Mouse (Mus musculus): ENCODE data around the gene Mast3.

The Mast3 gene

GRCm38 (mm10) chr8:70748246-70749096 lies 56.4 kb downstream of the Mast3 start:
- DNase-seq (ENCODE audit: extremely low read depth, insufficient read length, low spot score): no peak

GRCm38 (mm10) chr8:70747211-70747890 lies 57.5 kb downstream of the Mast3 start:
- DNase-seq (ENCODE audit: extremely low read depth, insufficient read length, low spot score): no peak

- no peak for DNase-seq (ENCODE audit: extremely low read depth, insufficient read length, low spot score)
These were observed 58.2 kb downstream of the Mast3 start for GRCm38 (mm10) chr8:70746676-70747075.

- no peak for DNase-seq (ENCODE audit: extremely low read depth, insufficient read length, low spot score)
These were observed 59.1 kb downstream of the Mast3 start for GRCm38 (mm10) chr8:70745691-70746220.

- DNase-seq (ENCODE audit: extremely low read depth, insufficient read length, low spot score): no peak
These were observed 60.0 kb downstream of the Mast3 start for GRCm38 (mm10) chr8:70744806-70745205.

- DNase-seq (ENCODE audit: extremely low read depth, insufficient read length, low spot score): no peak
These were observed 60.9 kb downstream of the Mast3 start for GRCm38 (mm10) chr8:70743656-70744590.

- no peak for DNase-seq (ENCODE audit: extremely low read depth, insufficient read length, low spot score)
These were observed 61.7 kb downstream of the Mast3 start for GRCm38 (mm10) chr8:70742981-70743655.

- DNase-seq (ENCODE audit: extremely low read depth, insufficient read length, low spot score): no peak
These were observed 62.7 kb downstream of the Mast3 start for GRCm38 (mm10) chr8:70742176-70742575.

- no peak for DNase-seq (ENCODE audit: extremely low read depth, insufficient read length, low spot score)
These were observed 63.2 kb downstream of the Mast3 start for GRCm38 (mm10) chr8:70741661-70742060.

- no peak for DNase-seq (ENCODE audit: extremely low read depth, insufficient read length, low spot score)
These were observed 66.6 kb downstream of the Mast3 start for GRCm38 (mm10) chr8:70738211-70738610.

GRCm38 (mm10) chr8:70737705-70738104 lies 67.1 kb downstream of the Mast3 start:
- no peak for DNase-seq (ENCODE audit: extremely low read depth, insufficient read length, low spot score)

- no peak for DNase-seq (ENCODE audit: extremely low read depth, insufficient read length, low spot score)
These were observed 73.9 kb downstream of the Mast3 start for GRCm38 (mm10) chr8:70730956-70731355.

- no peak for DNase-seq (ENCODE audit: extremely low read depth, insufficient read length, low spot score)
These were observed 74.9 kb downstream of the Mast3 start for GRCm38 (mm10) chr8:70729808-70730475.

Measured in 3134 (cell line).